Mouse (Mus musculus) kidney, adult 8-10 months (tissue): ENCODE measurements at regions not wholly inside any gene's neighbourhood (a gene's known extent, or its start where the extent isn't known, plus 50 kb on each side); places are given as distances from the start of the nearest gene placed in this dataset.

Source experiments
- DNase-seq, 2 experiments: peaks; one replicate each; pipeline ENCODE4 v3.0.0; 2022

GRCm38 (mm10) chr15:62962681-62963080 is 882.3 kb downstream of the Gsdmc2 start:
- DNase-seq, result no peak

GRCm38 (mm10) chr15:62960623-62961022 is 884.4 kb downstream of the Gsdmc2 start:
- DNase-seq, result no peak

GRCm38 (mm10) chr15:62958506-62959330 is 886.3 kb downstream of the Gsdmc2 start:
- DNase-seq, result no peak

GRCm38 (mm10) chr15:62954889-62955288 is 890.1 kb downstream of the Gsdmc2 start:
- DNase-seq, result no peak

- no peak for DNase-seq
These were observed 890.6 kb downstream of the Gsdmc2 start for GRCm38 (mm10) chr15:62954322-62954820.

- no peak for DNase-seq
These were observed 891.6 kb downstream of the Gsdmc2 start for GRCm38 (mm10) chr15:62953215-62953941.

- no peak for DNase-seq
These were observed 892.3 kb downstream of the Gsdmc2 start for GRCm38 (mm10) chr15:62952487-62953214.

- no peak for DNase-seq
These were observed 905.6 kb downstream of the Gsdmc2 start for GRCm38 (mm10) chr15:62939416-62939815.

GRCm38 (mm10) chr15:62937756-62938155 is 907.2 kb downstream of the Gsdmc2 start:
- no peak for DNase-seq

- DNase-seq, result peak in 1 of 2 experiments; percentile 2
These were observed 910.3 kb downstream of the Gsdmc2 start for GRCm38 (mm10) chr15:62934522-62935189.

GRCm38 (mm10) chr15:62920520-62920919 is 924.5 kb downstream of the Gsdmc2 start:
- no peak for DNase-seq

- no peak for DNase-seq
These were observed 925.7 kb downstream of the Gsdmc2 start for GRCm38 (mm10) chr15:62919264-62919663.

GRCm38 (mm10) chr15:62908379-62908778 is 936.6 kb downstream of the Gsdmc2 start:
- DNase-seq, result no peak

GRCm38 (mm10) chr15:62907181-62907580 is 937.8 kb downstream of the Gsdmc2 start:
- DNase-seq, result no peak

- DNase-seq, result peak; percentile 98
These were observed 941.7 kb downstream of the Gsdmc2 start for GRCm38 (mm10) chr15:62903047-62903822.

GRCm38 (mm10) chr15:62901955-62902354 is 943.0 kb downstream of the Gsdmc2 start:
- no peak for DNase-seq

- DNase-seq, result no peak
These were observed 955.2 kb downstream of the Gsdmc2 start for GRCm38 (mm10) chr15:62889798-62890197.

- DNase-seq, result no peak
These were observed 959.6 kb downstream of the Gsdmc2 start for GRCm38 (mm10) chr15:62885331-62885730.

- no peak for DNase-seq
These were observed 973.8 kb downstream of the Gsdmc2 start for GRCm38 (mm10) chr15:62871082-62871766.

- no peak for DNase-seq
These were observed 982.4 kb downstream of the Gsdmc2 start for GRCm38 (mm10) chr15:62862574-62862973.

GRCm38 (mm10) chr15:62861422-62861821 is 983.6 kb downstream of the Gsdmc2 start:
- no peak for DNase-seq
